Mouse (Mus musculus) olfactory bulb, adult 2 months (tissue): ENCODE results near the gene Glis3.

Experiments used
- CTCF ChIP-seq: fragments of 200-500 bp; IDR thresholded peaks from 2 replicates; pipeline ENCODE4 v1.5.1; 2012; ENCODE audit warnings: low read depth, mild to moderate bottlenecking, low read length, moderate library complexity; ENCODE audit not compliant: insufficient read depth
- POLR2A ChIP-seq: fragments of 200-500 bp; IDR thresholded peaks from 2 replicates; pipeline ENCODE4 v1.6.1; 2012; ENCODE audit warnings: mild to moderate bottlenecking, low read depth, low read length, moderate library complexity; ENCODE audit not compliant: insufficient read depth

DNA sequence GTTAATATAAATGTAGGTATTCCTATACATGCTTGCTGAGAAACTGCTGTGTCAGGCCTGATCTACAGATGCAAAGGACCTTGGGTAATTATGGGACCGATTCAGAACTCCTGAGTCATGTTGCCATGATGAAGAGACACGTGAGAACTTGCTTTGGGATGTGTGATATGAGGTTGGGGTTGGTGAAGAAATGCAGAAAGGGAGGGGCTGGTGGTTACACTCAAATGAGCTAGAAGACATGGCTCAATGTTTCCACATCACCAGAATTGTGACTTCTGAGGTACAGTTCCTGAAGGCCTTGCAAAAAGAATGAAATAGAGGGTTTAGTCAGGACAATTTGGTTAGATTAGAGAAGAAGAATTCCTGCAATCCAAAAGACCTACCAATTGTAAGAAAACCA lies 405.4 kb downstream of the Glis3 start:
- no peak for TF ChIP-seq POLR2A
- no peak for TF ChIP-seq CTCF
